Mouse (Mus musculus): ENCODE data around the gene Gm45902. TPM values are rescaled to one million over a fixed set of nuclear protein-coding genes. Genes with fewer than 3 reads are reported as not detected.

Gm45902 gene
- total RNA-seq, 2 experiments from 2014 or later = 8.9 to 9.5 TPM

Other genes with a start within 250 kb of the Gm45902 start
- 100 to 1,000 TPM in 1 of 2 experiments, 10 to 100 TPM in 1; 94.1 to 106 TPM for gene Nmt2, start 228.6 kb downstream of the Gm45902 start, total RNA-seq (2021)
- 1 to 10 TPM; 8.4 to 8.7 TPM for gene Rpp38, start 180.1 kb downstream of the Gm45902 start, total RNA-seq (2021)
- 1 to 10 TPM in 1 of 2 experiments, under 1 TPM in 1; 0.82 to 1.0 TPM for gene Acbd7, start 176.6 kb downstream of the Gm45902 start, total RNA-seq (2021)
- gene Olah, start 115.6 kb downstream of the Gm45902 start, total RNA-seq (2021) = under 1 TPM in 1 of 2 experiments, not detected in 1; 0.30 TPM
- 1 to 10 TPM; 3.5 to 4.3 TPM for gene Meig1, start 90.1 kb downstream of the Gm45902 start, total RNA-seq (2021)
- gene Dclre1c, start 88.7 kb downstream of the Gm45902 start, total RNA-seq (2021) = 10 to 100 TPM; 11.5 to 11.9 TPM
- gene Suv39h2, start 37.8 kb downstream of the Gm45902 start, total RNA-seq (2021) = 1 to 10 TPM; 4.9 to 5.5 TPM
- gene Hspa14, start within 50 bp of the Gm45902 start, total RNA-seq (2021) = 10 to 100 TPM; 51.3 to 53.0 TPM
- gene Cdnf, start 240 bp upstream of the Gm45902 start, total RNA-seq (2021) = under 1 TPM; 0.40 to 0.44 TPM
- 10 to 100 TPM; 25.0 to 34.8 TPM for gene Fam107b, start 57.7 kb upstream of the Gm45902 start, total RNA-seq (2021)

All from left cerebral cortex, postnatal 4 days (tissue).